Mouse (Mus musculus): Measurements from ENCODE around the gene Pif1. TPM values are rescaled to one million over a fixed set of nuclear protein-coding genes. Genes with fewer than 3 reads are reported as not detected.

The Pif1 gene
- polyA plus RNA-seq, 1 experiment: 0.36 TPM

DNA sequence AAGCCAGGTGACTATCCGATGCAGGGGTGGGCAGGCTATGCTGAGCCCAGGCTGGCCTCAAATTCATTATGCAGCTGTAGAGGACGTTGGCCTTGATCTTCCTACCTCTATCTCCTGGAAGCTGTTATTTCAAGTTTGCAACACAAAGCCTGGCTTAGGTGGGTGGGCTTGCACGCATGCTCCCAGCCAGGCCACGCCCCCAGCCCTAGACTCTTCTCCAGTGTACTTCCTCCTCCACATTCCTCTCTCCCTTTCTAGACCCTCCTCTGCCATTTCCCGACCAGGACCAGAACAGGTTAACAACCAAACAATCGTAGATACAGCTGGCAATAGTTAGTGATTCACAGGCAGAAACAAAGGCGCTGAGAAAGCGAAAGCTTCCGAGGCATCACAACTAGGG lies 6.6 kb downstream of the Pif1 start:
- DNase-seq (ENCODE audit: low spot score): no peak

DNA sequence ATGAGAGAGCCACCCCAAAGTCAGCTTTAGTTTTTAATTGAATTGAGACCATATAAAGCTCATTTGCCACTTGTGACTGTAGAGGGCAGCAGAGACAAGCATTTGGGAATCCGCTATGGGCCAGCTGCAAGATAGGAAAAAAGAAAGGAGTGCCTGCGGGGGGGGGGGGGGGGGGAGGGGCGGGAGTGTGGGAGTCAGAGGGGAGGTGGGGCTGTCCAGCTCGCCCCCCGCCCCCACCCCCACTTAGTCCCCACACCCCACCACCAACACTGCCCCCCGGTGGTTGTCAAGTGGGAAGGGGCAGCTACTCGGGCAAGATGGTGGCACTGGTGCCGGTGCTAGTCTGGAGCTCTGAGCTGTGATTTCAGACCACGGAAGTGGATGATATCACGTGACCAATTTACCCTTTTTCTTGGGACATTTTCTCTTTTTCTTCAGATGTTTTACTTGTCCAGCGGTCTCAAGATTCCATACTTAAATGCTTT lies 11.8 kb downstream of the Pif1 start:
- no peak for DNase-seq (ENCODE audit: low spot score)

DNA sequence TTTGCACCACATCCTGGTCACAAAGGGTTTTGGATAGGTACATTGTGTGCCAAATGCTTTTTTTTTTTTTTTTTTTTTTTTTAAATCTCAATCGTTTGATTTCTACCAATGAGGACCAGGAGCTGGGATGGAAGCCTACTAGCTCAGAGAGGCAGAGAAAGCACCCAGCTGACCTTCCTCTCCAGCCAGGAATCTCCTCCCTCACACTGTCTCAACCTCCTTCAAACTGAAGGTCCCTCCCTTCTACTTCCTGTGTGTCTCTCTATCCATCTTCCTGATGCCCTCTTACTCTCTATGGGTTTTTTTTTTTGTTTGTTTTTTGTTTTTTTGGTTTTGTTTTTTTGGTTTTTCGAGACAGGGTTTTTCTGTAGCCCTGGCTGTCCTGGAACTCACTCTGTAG lies 14.0 kb downstream of the Pif1 start:
- DNase-seq (ENCODE audit: low spot score): no peak

DNA sequence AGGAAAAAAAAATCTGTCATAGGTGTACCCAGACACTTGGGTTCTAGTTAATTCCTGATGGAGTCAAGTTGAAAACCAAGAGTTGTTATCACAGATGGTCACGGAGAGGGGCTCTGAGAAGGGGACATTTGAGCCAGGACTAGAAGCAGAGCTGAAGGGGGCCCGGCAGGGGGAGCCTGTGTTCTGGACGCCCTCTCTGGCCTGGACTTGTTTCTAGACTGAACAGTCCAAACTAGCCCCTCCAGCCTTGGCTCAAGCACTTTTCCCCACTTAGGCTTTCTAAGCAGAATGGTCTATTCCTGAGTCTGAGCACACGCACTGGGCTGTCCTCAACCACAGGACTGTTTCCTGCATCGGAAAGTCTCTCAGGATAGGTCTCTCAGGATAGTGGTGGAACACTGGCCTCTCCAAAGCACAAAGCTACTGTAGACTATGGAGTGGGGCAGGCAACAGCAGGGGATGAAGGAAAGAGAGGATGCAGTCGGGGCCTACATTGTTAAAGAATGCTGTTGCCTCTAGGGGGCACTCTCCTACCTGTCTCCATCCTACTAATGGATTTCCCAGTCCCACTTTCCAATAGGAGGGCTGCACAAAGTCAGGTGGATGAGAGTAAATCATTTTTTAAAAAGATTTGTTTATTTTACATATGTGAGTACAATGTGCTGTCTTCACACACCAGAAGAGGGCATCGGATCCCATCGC lies 16.6 kb downstream of the Pif1 start:
- DNase-seq (ENCODE audit: low spot score): no peak

DNA sequence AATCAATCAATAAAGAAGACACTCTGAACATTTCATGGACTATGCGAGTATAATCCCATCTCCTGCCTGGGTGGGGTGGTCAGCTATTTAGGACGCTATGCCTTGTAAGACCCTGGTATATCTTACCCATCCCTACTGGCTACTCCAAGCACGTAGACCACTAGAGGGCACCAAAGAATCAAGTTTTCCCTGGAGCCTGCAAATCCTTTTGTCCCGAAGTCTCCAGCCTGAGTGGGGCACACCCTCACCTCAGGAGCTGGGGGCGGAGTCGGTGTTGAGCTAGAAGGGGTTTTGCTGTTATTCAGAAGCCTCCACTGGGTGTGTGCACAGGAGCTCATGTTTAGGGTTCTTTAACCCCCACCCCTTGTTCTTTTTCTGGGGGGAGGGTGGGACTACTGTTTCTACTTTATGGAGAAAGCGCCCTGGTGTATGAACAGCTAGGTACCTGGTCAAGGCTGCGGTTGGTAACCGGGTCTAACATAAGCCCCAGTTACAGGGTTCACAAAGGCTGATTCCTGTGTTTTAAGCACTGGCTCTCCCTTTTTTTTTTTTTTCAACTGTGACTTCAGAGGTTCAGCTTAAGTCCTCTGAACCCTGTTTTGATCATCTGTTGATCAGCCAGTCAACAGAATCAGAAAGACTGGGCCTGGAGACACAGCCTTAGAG lies 18.6 kb downstream of the Pif1 start:
- DNase-seq (ENCODE audit: low spot score): no peak

DNA sequence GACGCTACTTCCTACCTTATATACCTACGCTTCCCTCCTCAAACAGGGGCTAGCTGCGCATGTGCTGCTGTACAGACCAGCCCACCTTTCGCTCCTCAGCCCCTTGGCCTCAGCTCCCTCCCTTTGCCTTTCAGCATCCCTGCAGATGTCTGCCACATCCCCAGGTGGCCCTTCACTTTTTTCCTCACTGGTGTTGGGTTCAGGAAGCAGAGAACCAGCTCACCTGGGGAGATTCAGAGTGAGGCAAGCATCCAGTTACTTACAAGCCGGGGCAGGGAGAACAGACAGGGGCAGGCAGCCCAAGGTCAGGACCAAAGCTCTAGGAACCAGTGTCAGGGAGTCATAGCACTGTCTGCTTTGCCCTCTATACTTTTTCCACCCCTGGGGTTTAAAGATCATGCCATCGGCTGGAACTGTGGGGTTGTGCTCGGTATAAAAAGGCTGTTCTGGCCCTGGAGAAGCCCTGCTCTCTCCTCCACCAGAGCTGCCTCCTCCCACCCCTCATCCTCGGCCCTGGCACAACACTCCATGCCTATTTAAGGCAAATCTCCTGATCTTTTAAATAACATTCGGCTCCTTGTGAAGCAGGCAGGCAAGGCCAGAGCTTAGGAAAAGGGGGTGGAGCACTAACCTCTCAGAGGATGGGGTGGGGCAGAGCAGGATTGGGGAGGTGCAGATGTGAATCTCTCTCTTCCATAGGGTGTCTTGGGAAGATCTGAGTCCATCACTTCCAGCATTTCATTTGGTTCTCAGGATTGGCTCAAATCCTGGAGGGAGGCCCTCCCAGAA lies 19.6 kb downstream of the Pif1 start:
- no peak for DNase-seq (ENCODE audit: low spot score)

DNA sequence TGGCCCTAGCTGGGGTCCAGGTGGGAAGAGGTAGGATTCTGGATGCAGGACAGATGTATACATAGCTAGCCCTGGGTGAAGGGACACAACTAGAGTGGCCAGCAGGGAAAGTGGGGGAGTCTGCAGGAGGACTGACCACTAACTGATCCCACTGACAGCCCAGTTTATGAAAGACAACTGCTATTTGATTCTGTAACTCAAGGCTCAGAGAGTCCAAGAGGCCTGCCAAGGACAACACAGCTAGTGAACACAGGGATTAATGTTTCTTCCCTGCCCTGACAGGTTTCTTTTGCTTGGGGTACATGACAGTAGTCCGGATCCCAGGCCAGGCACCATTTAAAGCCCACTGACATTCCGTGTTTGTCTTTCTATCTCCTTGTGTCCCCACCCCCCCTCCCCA lies 20.2 kb downstream of the Pif1 start:
- no peak for DNase-seq (ENCODE audit: low spot score)

DNA sequence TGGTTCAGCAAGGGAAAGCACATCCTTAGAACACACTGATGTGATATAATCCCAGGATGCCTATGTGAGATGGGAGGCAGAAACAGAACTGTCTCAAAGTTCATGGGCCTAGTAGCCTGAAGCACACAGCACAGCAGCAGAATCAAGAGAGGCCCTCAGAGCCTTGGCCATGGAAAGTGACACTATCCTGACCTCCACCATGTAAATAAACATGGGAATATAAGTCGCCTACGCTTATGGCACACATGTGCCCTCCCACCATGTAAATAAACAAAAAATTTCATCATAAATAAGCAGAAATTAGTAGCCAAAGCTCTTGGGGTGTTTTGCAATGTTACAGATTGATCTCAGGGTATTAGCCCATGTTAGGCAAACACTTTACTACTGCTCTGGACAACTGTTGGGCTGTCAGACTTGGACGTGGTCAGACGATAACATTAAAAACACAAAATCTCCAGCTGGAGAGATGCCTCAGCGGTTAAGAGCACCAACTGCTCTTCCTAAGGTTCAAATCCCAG lies 25.1 kb downstream of the Pif1 start:
- no peak for DNase-seq (ENCODE audit: low spot score)

DNA sequence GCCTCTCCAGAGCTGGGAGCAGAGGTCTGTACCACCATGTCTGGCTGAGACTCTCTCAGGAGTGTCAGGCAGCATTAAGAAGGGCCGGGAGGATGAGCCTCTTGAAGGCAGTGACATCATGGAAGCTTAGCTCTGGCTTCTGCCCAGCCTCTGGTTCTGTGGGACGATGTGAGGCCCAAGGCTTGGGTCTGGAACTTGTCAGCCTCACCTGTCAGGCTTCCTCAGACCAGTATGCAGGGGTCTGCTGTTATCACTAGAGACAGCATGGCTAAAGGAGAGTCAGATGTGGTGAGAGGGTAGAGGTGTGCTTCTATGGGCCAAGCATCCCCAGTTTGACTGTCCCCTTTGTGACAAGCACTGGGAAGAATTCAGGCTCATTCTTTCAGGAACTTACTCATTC lies 26.1 kb downstream of the Pif1 start:
- no peak for DNase-seq (ENCODE audit: low spot score)

DNA sequence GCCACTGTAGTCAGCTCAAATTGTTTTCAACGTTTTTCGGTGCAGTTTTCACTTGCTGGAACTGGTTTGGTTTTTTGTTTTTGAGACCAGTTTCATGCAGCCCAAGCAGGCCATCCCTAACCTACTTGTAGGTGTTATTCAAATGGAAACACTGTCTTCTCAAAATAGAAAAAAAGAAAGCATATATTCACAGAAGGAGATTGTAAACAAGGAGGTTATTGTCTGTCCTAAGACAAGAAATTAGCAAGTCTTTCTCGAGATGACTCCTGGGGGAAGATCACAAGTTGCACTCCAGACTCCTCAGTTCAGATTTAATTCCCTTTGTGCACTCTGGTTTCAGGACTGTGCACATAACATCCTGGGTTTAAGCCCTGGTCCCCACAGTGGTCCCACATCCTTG lies 32.4 kb downstream of the Pif1 start:
- no peak for DNase-seq (ENCODE audit: low spot score)

DNA sequence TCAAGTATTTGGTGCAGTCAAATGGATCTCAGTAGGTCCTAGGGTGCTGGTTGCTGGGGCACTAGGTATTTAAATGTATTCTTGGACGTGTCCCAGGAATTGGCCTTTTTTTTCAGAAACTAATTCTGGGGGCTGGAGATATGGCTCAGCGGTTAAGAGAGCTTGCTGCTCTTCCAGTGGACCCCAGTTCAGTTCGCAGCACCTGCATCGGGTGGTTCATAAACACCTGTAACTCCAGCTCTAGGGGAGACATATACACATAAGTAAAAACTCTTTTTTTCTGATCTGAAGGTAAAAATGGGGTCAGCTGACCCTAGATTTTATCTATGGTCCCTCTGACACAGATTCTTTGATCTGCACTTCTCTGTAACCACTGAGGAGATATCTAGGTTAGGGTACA lies 34.2 kb downstream of the Pif1 start:
- DNase-seq (ENCODE audit: low spot score): no peak

DNA sequence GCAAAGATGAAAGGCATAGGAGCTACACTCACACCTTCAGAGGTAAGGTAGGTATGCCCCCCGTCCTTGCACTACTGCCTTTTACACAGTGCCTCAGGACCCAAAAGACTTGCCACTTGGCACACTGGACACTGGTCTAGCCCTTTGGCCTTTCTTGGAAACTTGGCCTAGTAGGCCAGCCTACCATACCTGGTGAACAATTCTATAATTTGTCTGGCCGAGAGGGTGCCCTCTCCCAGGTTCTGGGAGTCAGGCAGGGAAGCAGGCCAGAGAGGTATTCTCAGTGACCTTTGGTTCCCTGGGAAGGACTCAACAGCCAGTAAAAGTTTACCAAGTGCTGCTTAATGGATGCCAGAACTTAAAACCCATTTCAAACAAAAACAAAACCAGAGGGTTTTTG lies 34.7 kb downstream of the Pif1 start:
- no peak for DNase-seq (ENCODE audit: low spot score)

DNA sequence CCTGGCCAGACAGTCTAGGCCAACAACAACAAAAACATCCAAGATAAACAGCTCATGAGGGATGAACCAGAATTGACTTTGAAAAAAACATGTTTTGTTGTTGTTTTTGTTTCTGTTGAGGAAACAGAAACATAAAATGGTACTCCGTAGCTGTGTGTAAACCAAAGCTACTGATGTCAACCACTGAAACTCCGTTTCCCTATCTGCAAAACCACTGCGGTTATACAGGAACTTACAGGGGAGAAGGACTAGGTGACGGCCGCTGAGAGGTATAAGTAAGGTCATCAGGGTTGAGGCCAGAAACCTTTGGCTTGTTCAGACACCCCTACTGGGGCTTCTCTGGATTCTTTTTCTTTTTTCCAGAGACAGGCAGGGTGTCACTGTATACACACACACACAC lies 35.9 kb downstream of the Pif1 start:
- no peak for DNase-seq (ENCODE audit: low spot score)

DNA sequence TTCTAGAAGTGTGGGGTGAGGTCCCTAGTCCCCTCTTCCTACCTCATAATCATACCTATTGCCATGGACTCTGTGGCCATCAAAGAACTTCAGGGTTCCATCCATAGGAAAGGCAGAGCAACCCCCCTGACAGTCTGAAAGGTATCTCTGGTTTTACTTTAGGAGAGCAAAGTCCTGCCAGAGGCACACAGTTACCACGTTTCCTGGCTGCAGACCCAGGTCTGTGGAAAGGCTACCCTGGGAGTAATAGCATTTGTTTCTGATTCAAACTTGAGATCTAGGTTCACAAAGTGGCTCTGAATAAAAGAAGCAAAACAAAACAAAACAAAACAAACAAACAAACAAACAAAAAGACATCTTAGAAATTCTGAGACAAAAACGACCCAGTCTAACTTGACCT lies 37.3 kb downstream of the Pif1 start:
- no peak for DNase-seq (ENCODE audit: low spot score)

DNA sequence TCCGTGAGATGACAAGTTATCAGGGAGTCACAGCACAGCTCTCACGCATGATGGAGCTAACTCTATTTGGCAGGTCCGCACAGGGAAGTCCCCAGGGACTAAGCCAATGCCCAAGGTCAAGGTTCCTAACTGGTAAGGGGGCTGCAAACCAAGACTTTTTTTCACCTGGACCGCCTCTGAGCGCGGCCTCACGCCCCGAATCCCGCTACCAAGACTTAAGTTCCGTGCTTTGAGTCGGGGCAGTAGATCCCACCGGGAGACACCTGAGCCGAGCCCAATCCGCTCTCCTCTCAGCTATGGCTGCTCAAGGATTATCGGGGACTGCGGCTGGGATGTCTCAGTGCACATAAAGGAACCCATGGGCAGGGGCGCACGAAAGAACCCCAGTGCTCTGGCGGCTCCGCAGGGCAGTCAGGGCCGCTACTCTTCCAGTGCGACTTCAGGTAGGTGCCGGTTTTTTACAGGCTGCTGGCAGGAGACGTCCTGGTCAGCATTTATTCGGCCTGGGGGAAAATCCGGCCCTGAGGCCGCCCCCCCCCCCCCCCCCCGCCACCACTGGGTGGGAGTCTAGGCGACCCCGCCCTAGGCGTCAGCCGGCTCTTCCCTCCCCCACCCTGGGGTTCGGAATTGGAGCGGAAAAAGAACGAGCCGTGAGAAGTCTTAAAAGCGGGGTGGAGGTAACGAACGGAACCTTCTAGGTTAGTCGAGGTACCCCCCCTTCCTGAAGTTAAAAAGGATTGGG lies 42.2 kb downstream of the Pif1 start, which contains the start of gene Rbpms2:
Gene Rbpms2, plus strand, starts transcription at position 624 of the 742 bp plus-strand sequence.
- DNase-seq (ENCODE audit: low spot score): peak; percentile 34

DNA sequence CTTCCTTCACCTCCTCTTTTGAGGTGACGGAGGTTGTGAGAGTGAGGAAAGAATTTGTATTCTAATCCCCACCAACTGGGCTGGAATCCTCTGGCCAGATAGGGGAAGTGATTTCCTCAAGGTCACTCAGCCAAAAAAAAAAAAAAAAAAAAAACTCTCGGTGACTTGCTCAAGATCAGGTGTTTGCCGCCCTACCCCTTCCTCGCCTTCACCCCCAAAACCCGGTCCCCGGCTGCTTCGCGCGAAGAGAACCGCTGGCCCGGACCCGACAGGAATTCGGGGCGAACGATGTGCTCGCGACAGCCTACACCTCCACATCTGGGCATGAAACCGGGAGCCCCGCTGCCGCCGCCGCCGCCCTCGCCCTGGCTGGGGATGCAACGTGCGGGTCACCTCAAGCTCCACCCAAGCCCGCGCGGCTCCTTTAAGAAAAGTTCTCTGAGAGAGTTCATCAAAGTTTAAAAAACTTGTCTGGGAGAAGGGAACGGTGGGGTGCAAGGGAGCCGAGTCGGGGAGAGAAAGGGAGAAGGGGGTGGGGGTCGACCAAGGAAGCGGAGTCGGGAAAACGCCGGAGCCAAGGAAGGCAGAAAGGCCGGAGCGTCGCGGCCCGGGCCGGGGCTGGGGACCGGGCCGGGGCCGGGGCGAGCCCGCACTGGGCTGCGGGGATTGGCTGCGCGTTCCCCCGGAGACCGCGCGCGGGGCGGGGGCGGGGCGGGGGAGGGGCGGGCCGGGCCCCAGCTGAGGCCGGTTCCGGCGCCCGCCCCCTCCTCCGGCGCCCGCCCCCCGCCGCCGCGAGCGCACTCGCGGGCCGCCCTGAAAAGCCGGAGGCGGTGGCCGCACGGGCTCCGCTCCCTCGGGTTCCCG lies 43.0 kb downstream of the Pif1 start:
- peak; percentile 49 for DNase-seq (ENCODE audit: low spot score)

DNA sequence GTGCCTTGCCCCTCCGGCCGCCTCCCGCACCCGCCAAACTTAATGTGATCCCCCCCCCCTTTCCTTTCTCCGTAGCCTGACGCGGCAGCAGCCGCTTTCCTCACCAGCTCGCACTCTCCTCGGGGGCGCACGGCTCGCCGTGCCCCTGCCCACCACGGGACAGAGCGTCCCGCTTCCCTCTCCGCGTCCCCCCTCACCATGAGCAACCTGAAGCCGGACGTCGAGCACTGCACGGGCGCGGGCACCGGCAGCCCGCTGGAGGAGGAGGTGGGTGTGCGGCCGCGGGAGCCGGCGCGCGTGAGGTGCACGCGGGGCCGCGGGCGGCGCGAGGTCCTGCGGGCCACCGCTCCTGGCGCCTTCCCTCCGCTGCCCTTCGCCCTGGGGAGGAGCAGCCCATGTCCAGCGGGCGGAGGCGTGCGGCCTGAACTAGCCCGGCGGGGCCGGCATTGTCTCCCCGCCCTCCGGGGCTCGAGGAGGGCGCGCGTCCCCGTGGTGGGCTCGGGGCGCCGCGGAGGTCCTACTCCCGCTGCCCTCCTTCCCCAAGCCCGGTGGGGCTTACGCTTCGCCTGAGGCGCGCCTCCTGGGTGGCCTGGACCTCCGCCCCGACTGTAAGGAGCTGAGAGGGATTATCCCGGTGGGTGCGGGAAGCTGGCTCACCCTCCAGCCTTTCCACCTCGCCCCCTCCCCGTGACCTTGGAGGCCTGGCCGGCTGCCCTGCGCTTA lies 43.8 kb downstream of the Pif1 start:
- DNase-seq (ENCODE audit: low spot score): peak; percentile 57

DNA sequence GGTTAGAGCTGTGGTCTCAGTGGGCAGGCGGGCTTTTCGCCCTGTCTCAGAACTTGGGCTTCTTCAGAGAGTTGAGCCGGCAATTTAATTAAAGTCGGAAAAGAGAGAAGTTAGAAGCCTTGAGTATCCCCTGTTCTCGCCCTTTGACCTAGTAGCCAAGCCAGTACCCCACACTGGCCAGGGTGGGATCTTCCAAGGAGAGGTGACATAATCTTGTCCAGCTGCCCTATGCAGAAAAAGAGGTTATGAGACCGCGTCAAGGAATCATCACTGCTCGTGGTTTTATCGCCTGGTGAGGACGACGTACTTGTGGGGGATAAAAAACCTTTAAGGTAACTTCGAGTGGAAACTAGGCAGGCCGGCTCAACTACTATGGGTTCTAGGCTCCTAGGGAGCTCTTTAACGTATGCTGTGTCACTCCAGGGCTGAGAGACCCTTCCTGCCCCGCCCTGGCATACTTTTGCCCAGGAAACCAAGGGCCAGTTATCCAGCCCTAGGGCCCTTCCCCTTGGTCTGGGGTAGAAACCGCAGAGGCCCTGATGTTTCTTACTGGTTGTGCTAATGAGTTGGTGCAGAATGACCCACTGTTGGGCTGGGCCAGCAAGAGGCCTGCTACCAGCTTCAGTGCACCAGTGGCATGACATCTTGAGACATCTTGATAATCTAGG lies 44.5 kb downstream of the Pif1 start:
- no peak for DNase-seq (ENCODE audit: low spot score)

DNA sequence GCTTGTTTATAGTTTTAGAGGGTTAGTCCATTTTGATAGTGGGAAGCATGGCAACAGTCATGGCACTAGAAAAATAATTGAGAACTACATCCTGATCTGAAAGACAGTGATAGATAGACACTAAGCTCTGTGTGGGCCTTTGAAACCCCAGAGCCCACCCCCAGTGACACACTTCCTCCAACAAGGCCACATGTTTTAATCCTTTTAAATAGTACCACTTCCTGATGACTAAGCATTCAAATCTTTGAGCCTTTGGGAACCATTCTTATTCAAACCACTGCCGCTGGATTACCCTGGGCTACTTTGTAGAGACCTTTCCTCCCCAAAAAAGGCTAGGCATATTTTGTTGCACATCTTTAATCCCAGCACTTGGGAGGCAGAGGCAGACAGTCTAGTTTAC lies 48.8 kb downstream of the Pif1 start:
- no peak for DNase-seq (ENCODE audit: low spot score)

DNA sequence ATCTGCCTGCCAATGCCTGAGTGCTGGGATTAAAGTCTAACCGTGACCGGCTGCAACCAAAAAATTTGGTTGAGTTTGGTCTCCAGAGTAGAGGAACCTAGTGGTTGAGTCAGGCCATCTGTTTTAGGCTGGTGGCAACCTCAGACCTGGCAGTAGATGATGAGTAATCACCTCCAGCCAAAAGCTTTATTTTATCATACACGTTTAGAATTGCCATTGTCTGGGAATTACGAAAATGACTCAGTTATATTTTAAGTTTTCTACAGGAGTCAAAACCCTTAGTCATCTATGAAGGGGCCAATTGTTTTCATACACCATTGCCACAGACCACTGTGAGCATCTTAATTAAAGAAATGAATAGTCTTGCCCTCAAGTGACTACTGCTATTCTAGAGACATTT lies 50.0 kb downstream of the Pif1 start:
- DNase-seq (ENCODE audit: low spot score): no peak

Data from urinary bladder, adult 2 months (tissue).